Mouse (Mus musculus) brown adipose tissue, adult 24 weeks (tissue): Measurements from ENCODE around the gene Lin7c. TPM values are rescaled to one million over a fixed set of nuclear protein-coding genes. Genes with fewer than 3 reads are reported as not detected.

ENCODE experiments used
- H3K27ac ChIP-seq: fragments of 200-500 bp; replicated peaks from 2 replicates; pipeline ENCODE4 v1.5.1; 2012; ENCODE audit warnings: low read depth, mild to moderate bottlenecking, low read length
- H3K4me1 ChIP-seq: fragments of 200-500 bp; 2 replicates; pipeline ENCODE4 v1.6.1; 2012; ENCODE audit warnings: low read length, mixed read lengths; ENCODE audit not compliant: control insufficient read depth, insufficient read depth, insufficient read length
- H3K4me3 ChIP-seq: fragments of 200-500 bp; 2 replicates; pipeline ENCODE4 v1.5.1; 2012; ENCODE audit warnings: low read depth, mild to moderate bottlenecking, low read length, moderate library complexity; ENCODE audit not compliant: insufficient read depth
- polyA plus RNA-seq: library from polyadenylated mRNA; stranded (reverse); fragments of >200 nt; gene quantifications from 2 replicates; pipeline ENCODE4 v1.2.4, GENCODE M21; 2012; ENCODE audit not compliant: missing spikeins, insufficient read depth, insufficient read length

Lin7c gene
- polyA plus RNA-seq, 1 experiment = 24.7 TPM

GRCm38 (mm10) chr2:109923945-109924344 is 33.3 kb downstream of the Lin7c start:
- H3K4me3 ChIP-seq = no peak overlapping the region
- no peak overlapping the region for H3K27ac ChIP-seq
- H3K4me1 ChIP-seq = peaks cover 7% of the 10 kb centered on the region

DNA sequence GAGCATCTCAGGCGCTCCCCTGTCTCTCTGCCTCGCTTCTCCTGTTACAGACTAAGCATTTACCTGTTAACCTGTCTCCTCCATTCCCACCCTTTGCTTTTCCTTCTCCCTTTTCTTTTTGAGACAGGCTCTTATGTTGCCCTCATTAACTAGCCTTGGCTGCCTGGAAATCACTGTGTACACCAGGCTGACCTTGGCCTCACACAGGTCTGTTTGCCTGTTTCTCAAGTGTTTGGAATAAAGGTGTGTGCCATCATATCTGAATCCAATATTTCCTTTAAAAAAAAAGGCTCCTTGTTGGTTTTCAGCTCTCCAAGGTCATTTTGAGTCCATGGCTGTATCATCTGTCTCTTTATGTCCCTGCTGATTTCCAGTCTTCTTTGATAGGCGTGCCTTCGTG is 36.3 kb downstream of the Lin7c start:
- Histone ChIP-seq H3K4me1 (no peaks in the 10 kb centered on the region), H3K27ac (no peak overlapping the region), H3K4me3 (no peak overlapping the region)

GRCm38 (mm10) chr2:109927446-109927845 is 36.8 kb downstream of the Lin7c start:
- Histone ChIP-seq H3K4me1 (no peaks in the 10 kb centered on the region), H3K4me3 (no peak overlapping the region), H3K27ac (no peak overlapping the region)

- H3K4me1 ChIP-seq = no peaks in the 10 kb centered on the region
- no peak overlapping the region for H3K27ac ChIP-seq
- H3K4me3 ChIP-seq = no peak overlapping the region
Measured at GRCm38 (mm10) chr2:109927876-109928275, 37.2 kb downstream of the Lin7c start.

DNA sequence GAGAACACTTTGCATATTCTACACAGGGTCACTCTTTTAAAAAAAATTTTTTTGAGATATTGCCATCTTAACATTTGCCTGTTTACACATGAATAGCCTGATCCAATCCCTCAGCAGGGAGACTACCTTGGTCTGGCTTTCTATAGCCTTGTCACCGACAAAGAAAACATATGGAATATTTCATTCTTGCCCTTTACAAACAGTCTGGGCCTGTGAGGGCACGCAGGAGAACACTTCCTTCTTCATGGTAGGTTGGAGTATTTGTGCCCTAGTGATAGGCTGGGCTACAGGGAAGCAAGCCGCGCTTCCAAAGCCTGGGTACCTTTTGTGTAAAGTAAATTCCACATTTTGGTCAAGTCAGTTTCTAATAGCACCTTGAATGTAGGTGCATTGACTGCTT is 38.1 kb downstream of the Lin7c start:
- no peaks in the 10 kb centered on the region for H3K4me1 ChIP-seq
- H3K4me3 ChIP-seq = no peak overlapping the region
- H3K27ac ChIP-seq = no peak overlapping the region

- H3K4me3 ChIP-seq = no peak overlapping the region
- H3K27ac ChIP-seq = no peak overlapping the region
- H3K4me1 ChIP-seq = no peaks in the 10 kb centered on the region
Measured at GRCm38 (mm10) chr2:109929256-109929655, 38.6 kb downstream of the Lin7c start.

DNA sequence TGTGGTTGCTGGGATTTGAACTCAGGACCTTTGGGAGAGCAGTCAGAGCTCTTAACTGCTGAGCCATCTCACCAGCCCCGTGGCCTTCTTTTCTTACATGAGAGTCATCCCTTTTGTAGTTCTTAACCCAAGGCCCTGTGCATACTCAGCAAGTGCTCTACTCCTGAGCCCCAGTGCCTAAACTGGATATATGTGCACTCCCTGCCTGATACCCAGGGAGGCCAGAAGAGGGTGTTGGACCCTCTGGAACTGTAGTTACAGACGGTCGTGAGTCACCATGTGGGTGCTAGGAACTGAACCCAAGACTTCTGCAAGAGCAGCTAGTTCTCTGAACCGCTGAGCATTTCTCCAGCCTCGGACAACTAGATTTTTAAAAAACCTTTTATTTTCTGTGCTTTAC is 39.7 kb downstream of the Lin7c start:
- Histone ChIP-seq H3K4me3 (no peak overlapping the region), H3K4me1 (no peaks in the 10 kb centered on the region), H3K27ac (no peak overlapping the region)

DNA sequence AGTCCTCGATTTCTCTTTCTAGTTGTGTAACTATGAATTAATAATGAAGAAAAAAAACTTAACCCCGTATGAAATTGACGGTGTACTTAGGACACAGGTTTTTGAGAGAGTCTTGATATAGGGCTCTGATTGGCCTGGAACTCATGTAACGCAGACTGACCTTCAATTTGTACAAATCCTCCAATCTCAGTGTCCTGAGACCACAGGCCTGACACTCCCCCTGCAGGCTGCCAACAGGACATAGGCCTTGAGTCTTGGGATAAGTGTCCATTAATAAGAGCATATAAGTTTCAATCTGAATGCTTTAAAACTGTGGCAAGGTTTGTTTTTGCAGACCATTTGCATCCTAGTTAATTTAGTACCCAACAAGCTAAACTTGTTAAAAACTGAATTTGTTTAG is 40.1 kb downstream of the Lin7c start:
- Histone ChIP-seq H3K27ac (no peak overlapping the region), H3K4me3 (no peak overlapping the region), H3K4me1 (no peaks in the 10 kb centered on the region)

GRCm38 (mm10) chr2:109931978-109932780 is 41.5 kb downstream of the Lin7c start:
- Histone ChIP-seq H3K4me1 (no peaks in the 10 kb centered on the region), H3K27ac (no peak overlapping the region), H3K4me3 (no peak overlapping the region)

GRCm38 (mm10) chr2:109933151-109933550 is 42.5 kb downstream of the Lin7c start:
- Histone ChIP-seq H3K4me3 (no peak overlapping the region), H3K4me1 (no peaks in the 10 kb centered on the region), H3K27ac (no peak overlapping the region)

GRCm38 (mm10) chr2:109934086-109934485 is 43.4 kb downstream of the Lin7c start:
- no peak overlapping the region for H3K27ac ChIP-seq
- no peaks in the 10 kb centered on the region for H3K4me1 ChIP-seq
- no peak overlapping the region for H3K4me3 ChIP-seq

- no peaks in the 10 kb centered on the region for H3K4me1 ChIP-seq
- H3K27ac ChIP-seq = no peak overlapping the region
- no peak overlapping the region for H3K4me3 ChIP-seq
Measured at GRCm38 (mm10) chr2:109935194-109935593, 44.5 kb downstream of the Lin7c start.

- Histone ChIP-seq H3K4me1 (no peaks in the 10 kb centered on the region), H3K4me3 (no peak overlapping the region), H3K27ac (no peak overlapping the region)
Measured at GRCm38 (mm10) chr2:109935754-109936409, 45.2 kb downstream of the Lin7c start.

DNA sequence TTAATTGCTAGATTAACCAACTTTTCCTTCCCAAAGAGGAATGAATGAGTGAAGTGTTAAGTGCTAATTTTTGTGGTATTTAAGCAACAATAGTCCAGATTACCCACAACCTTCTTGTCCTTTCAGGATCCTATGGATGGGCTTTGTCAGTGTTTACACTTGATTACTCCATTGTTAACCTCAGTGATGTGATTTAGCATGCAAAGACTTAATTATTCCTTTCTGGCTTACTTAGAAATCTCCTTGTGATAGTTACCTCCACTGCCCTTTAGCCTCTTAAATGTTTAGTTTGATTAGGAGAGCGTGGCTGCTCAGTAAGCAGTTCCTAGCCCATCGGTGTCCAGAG is 45.7 kb downstream of the Lin7c start:
- no peak overlapping the region for H3K4me3 ChIP-seq
- no peaks in the 10 kb centered on the region for H3K4me1 ChIP-seq
- no peak overlapping the region for H3K27ac ChIP-seq

GRCm38 (mm10) chr2:109941973-109942444 is 51.4 kb downstream of the Lin7c start:
- Histone ChIP-seq H3K4me1 (0 out of 2 replicates have a peak, but pooled peaks cover 5% of the 10 kb centered on the region), H3K27ac (no peak overlapping the region), H3K4me3 (no peak overlapping the region)
